Mouse (Mus musculus) frontal cortex, adult (tissue): ENCODE measurements at regions not wholly inside any gene's neighbourhood (a gene's known extent, or its start where the extent isn't known, plus 50 kb on each side); places are given as distances from the start of the nearest gene placed in this dataset.

Experiments used
- ATAC-seq: cut with Nextera tagmentation; 2 replicates; pipeline ENCODE4 v1.9.2; 2017; ENCODE audit warnings: mild to moderate bottlenecking, moderate library complexity, mixed read lengths; ENCODE audit not compliant: low TSS enrichment

DNA sequence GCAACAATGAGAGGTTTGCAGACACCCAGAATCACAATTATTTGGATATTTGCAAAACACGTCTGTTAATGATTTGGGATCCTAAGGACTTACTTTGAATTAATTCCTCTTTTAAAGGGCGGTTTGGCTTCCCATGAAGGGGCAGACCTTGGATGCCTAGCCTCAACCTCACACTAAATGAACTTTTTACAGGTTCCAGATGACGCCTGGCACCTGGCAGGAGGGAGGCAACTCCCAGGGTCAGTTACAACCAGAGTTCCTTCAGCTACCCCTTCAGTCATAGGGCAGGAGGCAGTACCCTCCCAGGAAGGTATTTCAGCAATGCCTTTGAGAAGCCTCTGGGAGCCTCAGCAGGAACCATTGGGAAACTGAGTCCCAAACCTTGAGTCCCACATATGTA, 57.9 kb upstream of the Stx18 start:
- ATAC-seq = no peak

DNA sequence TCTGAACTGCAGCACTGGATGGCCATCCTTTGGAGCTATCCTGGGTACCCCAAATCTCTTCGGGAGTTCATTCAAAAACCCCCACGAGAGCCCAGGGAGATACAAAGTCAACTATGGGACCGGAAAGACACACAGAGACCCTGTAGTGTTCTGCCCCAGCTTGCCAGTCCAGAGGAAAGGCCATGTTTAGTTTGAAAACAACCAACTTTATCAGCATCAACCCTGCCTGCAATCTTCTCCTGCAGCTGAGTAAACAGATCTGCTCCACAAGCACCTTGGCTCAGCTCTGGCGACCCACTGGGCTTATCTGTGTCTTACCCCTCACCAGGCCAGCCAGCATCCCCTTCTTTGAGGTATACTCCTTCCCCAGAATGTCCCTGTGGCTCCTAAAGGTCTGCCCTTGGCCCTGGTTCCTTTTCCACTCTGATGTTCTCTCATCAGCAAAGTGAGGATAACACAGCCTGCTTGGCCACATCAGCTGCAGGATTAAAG, 61.6 kb upstream of the Stx18 start:
- no peak for ATAC-seq

DNA sequence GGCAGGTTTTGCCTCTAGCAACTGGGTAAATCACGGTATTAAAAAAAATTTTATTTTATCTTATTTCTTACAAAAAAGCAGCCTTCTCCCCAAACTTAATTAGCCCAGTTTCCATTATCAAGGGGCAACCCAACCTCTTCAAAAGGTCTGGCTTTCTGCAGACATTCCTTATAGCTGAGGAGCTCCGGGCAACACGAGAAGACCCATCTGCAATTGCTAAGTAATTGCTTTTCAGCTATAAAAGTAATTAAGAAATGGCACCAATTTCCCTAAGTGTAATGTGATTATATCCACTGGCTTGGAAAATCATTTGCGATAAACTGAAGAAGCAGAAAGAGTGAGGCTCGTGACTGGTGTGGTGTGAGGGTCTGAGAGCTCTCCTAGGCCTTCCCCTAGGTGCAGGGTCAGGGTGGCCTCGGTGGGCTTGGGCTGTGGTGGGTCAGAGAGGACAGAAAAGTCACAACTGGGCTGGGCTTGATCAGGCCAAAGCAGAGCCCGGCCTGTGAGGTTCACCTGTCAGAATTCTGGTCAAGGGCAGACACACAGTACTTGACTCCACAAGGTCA, 65.5 kb upstream of the Stx18 start:
- ATAC-seq = no peak

DNA sequence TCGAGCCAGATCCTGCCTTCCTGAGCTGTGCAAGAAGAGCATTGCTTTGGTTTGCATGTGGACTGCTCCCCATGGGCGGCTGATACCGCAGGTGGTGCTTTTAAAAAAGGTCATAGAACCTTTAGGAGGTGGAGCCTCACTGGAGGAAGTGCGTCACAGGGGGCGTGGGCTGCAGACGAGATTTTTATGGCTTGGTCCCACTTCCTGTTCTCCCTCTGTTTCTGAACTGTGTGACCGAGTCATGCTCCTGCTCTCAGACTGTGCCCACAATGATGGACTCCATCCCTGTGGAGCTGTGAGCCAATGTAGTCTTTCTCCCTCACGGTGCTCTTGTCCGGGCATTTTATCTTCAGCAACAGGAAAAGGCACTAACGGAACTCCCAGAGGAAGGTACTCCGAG, 66.8 kb upstream of the Stx18 start:
- ATAC-seq = no peak

DNA sequence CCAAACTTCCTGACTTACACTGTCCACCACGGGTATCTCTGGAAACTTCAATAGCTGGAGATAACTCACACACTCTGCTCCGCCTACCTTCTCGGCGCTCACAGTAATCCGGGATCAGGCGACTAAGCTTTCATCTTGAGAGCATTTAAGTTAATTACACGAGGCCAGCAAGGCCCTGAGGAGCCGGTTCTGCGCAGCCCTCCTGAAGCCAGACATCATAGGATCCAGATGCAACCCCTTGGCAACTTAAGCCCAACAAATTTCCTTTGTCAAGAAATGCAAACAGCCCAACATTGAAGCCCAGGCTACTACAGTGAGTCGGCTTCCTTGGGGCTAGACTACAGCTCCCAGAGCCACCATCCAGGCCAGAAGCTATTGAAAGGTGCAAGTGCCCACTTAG, 69.9 kb upstream of the Stx18 start:
- ATAC-seq = no peak

DNA sequence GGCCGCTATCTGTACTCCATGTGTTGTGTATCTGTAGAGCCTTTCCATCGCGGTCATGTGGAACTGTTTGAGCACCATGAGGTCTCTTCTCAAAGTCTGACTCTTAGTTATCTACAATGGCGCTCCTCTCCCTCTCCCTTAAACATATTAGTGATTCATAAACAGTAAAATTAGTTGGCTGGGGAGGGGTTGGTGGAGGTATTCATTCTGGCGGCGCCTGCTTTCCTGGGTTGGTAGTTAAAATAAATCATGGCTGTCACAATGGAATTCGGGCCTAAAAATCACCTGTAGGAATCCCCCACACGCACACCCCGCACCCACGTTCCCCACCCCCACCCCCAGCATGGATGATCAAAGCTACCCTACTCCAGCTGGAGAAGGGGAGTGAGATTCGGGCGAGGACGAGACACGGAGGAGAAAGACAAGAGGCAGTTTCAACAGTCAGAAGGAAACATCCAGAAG, 70.6 kb upstream of the Stx18 start:
- ATAC-seq = no peak

DNA sequence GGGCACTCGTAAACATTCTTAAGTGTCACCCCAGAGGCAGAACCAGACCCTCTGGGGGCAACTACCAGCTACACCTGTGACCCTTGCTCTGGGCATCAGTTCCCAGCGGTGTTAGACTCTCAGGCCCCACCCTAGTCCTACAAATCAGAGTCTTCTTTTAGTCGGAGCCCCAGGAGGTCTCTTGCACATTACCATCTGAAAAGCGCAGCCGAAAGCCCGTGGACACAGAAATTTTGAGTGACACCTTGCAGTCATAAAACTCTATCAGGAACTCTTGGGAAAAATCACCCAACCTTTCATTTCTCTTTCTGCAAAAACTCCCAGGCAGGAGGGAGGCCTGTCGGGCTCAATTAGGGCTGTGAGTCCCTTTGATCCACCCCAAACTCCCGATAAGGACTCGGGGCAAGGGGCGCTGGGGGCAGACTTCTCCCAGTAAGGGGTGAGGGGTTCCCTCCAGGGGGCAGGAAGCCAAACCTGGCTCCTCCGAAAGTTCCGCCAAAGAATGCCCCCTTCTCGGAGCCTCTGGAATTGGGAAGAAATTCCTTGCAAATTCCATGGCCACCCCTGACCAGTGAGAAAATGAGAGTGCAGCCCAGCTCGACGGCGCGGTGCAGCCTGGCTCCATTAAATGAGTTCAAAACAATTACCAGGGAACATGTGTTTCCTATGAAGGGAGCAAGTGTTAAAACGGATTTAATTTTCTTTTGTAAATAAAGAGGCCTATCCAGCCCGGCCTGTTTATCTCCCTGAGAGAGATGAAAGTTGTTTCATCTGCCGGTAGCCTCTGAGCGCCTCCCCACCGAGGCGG, 71.2 kb upstream of the Stx18 start:
- no peak for ATAC-seq

DNA sequence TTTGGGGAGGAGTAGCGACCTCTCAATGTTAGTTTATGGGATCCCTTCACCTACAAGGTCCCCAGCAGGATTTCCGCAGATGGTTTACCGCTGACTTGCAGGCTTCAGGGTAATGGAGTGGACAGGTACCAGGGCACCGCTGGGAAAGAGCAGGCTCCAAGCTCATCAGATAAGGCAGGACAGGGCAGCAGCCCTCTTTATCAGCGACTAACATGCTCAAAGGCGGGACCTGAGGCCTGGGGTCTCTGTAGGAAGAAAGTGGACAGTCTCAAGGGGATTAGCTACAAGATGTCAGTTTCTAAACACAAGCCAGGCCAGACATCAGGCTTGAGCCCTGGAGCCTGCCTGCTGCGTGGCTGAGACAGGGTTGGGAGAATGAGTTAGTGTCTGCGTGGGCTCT, 74.9 kb upstream of the Stx18 start:
- peak; percentile 67 for ATAC-seq

DNA sequence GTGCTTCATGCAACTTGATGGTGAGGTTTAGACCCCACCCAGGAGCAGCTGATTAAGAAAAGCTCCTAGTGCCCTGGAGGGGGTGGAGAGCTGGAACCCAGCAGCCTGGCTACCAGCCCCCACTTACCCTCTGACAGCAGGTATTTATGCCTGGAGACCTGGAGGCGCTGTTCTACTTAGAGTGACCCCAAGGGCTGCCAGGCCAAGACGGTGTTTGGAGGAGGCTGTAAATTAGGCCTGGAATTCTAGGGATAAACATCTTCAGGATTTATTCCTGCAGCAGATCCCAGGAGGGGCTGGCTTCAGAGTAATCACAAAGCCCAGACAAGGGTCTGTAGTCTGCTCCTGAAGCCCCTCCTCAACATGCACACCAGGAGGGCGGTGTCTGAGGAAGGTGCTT, 76.0 kb upstream of the Stx18 start:
- ATAC-seq = no peak

DNA sequence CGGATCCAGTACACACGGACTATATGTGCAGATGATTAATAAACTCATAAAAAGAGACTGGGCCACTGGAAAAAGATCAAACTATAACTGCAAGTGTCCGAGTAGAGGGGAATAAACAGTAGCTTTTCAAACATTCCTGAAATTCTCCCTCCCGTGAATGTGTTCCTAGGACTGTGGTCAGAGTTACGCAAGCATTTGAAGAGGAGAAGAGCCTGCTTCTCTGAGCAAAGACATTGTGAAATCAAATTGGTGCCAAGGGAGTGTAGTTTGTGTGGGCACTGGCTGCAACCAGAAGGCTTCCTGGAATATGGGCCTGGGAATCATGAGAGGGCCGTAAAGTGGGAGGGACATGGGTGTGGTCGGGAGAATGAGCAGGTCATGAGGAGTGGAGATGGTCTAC, 78.3 kb upstream of the Stx18 start:
- no peak for ATAC-seq

DNA sequence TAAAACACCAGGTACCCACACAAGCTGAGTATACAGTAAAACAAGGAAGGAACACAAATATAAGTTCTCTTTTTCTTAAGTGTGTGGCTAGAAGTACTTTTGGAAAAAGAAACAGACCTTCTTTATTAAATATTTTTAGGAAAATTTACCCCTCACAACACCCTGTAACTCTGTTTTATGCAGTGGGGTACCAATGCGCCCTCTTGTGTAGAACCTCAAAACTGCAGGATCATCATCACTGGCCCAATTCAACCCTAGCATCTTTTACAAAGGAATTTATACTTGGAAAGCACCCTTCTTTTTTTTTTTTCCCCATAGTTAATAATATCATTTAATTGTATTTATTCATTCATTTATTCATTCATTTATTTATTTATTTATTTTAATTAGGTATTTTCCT, 86.4 kb upstream of the Stx18 start:
- no peak for ATAC-seq

DNA sequence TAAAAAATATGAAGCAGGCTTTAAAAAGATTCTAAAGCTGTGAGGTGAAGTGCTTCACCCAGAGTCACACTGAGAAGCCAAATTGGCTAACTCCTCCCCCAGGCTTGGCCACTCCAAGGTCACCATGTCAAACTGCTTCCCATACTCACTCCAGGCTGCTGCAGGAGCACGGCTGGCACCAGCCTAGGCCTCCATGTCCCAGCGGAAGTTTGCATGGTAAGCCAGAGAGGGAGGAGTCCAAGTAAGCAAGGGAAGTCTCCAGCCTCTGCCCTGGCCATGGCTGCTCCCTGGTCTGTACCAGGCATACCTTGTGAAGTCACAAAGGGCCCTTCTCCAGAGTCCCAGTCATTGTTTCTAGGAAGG, 105.8 kb upstream of the Stx18 start:
- ATAC-seq = no peak

DNA sequence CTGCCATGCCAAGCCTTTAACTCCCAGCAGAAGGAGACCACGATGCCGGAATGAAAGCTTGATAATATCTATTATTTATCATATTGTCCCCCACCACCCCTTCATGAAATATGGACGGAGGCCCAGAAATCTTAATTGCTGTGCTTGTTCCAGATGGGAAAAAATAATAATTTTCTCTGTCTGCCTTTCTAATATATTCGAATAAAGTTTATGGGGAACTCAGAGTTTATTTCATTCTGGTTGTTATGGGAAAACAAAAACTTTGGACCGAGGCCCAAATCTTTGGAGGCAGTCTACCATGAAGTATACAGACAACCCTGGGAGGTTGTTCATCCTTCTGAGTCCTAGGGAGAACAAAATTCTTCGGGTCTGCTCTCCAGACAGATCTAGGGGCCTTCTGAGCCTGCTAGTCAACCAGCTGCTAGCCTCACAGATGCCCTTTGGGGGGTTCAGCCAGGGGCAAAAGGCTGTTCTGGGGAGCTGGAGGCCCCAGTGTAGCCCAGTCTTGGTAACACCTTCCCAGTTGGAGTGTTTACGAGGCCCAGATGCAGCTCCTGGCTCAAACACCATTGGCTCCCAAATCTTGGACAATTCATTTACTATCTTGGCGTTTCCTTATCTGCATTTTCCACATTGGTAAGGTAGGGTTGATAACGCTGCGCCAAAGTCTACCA, 106.3 kb upstream of the Stx18 start:
- ATAC-seq = no peak

DNA sequence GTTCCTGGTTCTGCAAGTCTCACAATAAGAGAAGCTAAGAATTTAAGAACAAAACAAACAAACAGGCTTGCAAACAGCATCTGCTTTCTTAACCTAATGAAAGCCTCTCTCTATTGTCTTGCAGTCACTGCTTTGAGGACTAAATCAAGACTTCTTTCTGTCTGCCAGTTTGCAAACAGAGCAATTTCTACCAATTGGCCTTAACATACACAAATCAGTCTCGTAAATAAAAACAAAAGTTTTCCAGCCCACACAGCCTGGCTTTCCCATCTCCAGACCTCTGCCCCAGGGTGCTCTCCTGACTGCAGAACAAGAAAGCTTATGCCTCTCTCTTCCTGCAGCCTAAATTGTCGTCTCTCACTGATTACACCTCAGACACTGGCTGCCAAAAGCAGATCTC, 96.1 kb upstream of the Msx1 start:
- ATAC-seq = no peak

DNA sequence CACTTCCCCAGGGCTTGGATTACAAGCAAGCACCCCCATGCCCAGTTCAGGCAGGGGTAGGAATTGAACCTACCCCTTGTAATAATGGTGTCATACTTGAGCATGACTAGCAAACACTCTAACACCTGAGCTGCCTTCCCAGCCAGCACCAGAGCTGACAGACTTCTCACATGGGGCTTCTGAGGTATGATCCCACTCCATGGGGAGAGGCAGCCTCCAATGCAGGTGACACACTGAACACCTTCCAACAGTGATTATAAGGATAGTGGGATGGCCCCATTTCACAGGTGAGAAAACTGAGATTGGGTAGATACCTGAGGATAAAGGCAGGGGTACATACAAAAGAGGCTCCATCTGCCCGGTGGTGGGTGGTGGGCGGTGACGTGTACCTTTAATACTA, 94.7 kb upstream of the Msx1 start:
- ATAC-seq = no peak

DNA sequence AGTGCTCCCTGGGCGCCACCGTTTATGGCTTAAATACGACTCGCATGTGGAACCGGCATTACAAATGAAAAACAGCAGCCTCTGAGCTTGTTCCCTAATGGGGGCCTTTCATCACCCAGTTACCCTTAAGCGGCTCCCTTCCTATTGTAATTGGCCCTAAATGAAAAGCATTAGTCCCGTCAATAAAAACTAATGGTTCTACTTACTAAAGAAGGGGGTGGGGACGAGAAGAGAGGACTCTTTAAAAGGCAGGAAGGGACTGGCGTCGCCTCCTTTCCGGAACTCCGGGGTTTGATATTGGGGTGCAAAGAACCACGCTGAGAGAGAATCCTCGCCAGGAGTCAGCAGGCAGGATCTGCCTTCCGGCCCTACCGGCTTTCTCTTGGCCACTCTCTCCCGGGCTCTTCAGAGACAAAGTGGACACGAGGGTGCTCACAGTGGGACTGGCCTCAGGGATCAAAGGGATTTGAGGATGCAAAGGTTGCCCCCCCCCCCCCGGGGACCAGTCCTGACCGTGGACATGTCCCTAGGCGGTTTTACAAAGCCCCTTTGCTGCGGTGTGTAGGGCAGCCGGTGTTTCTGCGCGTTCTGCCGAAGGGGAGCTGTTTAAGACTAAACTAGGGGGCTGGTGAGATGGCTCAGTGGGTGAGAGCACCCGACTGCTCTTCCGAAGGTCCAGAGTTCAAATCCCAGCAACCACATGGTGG, 93.8 kb upstream of the Msx1 start:
- no peak for ATAC-seq

DNA sequence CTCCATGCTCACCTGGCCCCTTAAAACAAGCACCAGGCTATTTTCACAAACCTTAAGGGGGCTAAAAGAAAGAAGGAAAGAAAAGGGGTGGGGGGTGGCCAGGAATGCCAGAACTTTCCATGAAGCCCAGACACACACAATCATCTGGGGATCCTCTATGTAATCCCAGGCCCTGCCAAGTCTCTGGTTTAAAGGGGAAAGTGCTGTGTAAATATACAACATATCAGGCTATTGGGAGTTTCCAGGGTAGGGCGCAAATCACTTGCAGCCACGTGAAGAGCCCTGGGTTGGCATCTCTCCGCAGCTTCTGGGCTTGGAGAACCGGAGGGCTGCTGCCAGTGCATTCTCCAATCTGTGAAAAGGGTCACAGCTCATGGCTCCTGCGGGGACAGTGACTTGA, 92.8 kb upstream of the Msx1 start:
- ATAC-seq = no peak

DNA sequence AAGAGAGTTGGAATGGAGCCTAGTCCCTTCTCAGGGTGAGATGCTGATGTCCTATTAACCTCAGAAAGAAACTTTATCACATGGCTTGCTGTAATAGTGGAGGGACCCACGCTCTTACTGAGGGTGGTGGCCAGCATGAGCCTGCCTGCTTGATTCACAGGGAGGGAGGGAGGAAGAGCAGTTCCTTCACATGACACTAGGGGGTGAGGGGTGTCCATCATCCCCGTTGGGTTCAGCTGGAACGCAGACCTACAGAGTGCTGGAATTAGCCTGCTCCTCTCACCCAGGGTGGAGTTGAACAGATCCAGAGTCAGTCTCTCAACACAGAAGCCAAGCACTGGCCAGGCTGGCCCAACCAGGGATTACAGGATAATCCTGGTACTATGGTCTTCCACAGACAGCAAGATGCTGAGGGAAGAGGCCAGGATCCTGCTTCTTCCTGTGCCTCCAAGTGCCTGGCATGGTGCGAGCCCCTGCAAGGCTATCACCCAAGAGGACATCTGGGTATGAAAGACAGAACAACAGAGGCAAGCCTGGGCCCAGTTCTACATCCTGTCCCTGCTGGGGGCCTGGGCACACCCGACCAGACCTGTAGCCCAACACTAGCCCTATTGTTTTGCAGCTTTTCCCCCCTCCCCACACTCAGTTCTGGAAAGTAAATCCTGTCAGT, 80.4 kb upstream of the Msx1 start:
- no peak for ATAC-seq

DNA sequence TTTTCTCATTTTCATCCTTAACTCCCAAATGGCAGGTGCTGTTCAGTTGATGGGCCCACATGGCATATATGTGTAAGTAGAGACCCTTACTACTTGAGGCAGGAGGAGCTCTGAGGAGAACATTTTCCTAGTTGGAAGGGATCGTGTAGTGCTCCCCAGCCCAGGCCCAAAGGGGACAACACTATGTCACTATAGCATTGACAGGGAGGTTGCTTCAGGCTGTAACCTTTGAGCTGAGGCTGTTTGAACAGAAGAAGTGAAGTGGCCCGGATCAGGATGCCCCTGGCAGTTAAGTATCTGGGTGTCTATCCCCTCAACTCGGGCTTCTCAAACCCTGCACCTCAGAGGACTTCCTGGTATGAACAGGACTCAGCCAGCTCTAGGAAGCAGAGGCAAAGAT, 79.5 kb upstream of the Msx1 start:
- ATAC-seq = no peak

DNA sequence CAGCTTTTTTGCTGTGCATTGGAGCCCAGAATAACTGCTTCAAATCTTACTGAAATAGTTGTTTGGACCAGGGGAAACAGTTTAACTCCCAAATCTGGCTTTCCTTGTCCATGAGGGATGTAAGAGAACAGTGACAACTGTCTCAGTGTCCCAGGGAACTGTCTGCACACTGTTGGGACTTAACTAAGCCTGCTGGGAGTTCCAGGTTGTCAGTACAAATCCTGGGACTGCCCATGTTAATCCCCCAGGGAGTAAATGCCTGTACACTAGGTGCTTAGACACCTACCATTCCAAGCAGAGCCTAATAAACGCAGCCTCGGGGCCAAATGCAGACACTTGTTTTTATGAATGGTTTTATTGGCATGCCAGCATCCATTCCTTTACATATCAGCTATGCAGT, 78.4 kb upstream of the Msx1 start:
- ATAC-seq = no peak

DNA sequence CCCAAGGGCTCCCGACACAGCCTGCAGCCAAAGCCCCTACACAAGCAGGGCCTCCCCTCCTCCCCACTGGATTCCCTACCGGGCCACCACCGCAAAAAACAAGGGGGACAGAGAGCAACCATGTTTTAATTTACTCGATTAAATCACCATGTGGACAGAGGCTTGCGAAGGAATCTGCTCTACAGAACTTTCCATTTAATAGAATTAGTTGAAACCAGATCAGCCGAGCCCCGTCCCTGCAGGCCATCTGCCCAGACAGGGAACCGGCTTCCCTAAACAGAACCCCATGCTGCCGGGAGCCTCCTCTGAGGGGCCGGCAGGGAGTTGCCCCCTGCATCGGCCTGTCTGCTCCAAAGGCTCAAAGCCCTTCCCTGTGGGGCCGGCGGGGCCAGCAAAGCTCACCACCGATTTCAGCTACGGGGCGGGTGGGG, 77.5 kb upstream of the Msx1 start:
- no peak for ATAC-seq

DNA sequence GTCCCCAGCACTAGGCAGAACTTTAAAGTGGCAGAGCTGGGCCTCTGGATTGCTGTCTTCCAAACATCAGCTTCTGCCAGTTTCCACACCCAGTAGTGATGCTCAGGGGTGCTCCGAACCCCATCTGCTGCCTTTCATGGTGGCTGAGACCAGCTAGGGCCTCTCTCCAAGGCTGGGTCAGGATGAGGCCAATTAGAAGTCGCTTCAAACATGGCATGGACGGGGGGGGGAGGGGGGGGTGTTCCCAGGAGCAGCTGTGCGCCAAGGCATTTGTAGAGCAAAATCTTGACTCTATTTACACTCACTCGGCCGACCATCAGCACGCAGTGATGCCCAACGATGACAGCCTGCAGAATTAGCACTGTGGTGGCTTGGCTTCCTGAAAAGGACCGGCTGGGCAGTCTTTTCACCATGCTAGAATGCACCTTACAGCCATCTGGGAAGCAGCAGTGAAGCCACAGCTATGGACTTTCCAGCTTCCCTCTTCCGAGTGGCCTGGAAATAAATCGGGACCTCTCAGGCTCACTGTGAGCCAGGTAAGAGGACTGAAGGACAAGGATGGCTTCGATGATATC, 73.7 kb upstream of the Msx1 start:
- ATAC-seq = no peak
